Mouse (Mus musculus): ENCODE measurements around the gene Lhfpl4. TPM values are rescaled to one million over a fixed set of nuclear protein-coding genes. Genes with fewer than 3 reads are reported as not detected.

Lhfpl4 gene
- polyA plus RNA-seq, 1 experiment from 2014 or later = 21.7 TPM

- peaks cover 34% of the 10 kb centered on the region for H3K4me1 ChIP-seq (ENCODE audit: control insufficient read depth, insufficient read depth, low read length)
- DNase-seq (peak; percentile 58), ATAC-seq (ENCODE audit: low FRiP score, low TSS enrichment) (no peak)
- no peaks in the 10 kb centered on the region for H3K27me3 ChIP-seq (ENCODE audit: control insufficient read depth, insufficient read depth, low read length)
- H3K9ac ChIP-seq (replicated peaks; ENCODE audit: low read length) = peak overlapping the region; percentile 91
- peak overlapping the region; percentile 82 for H3K27ac ChIP-seq (replicated peaks; ENCODE audit: low read depth, low read length)
- H3K36me3 ChIP-seq (ENCODE audit: control insufficient read depth, insufficient read depth, low read length) = no peaks in the 10 kb centered on the region
- H3K9me3 ChIP-seq (ENCODE audit: control insufficient read depth, low read length) = no peaks in the 10 kb centered on the region
- WGBS = 10% methylated on average over 9 of the region's 9 CpGs
- peak overlapping the region; percentile 92 for H3K4me2 ChIP-seq (ENCODE audit: low read length)
- peak overlapping the region; percentile 82 for H3K4me3 ChIP-seq (replicated peaks; ENCODE audit: low read depth, low read length)
Observed at GRCm38 (mm10) chr6:113195596-113195992, 410 bp upstream of the Lhfpl4 start.

GRCm38 (mm10) chr6:113194517-113194840 is 705 bp downstream of the Lhfpl4 start:
- Histone ChIP-seq H3K4me3 (replicated peaks; ENCODE audit: low read depth, low read length) (peak overlapping the region; percentile 82), H3K27me3 (ENCODE audit: control insufficient read depth, insufficient read depth, low read length) (no peaks in the 10 kb centered on the region), H3K36me3 (ENCODE audit: control insufficient read depth, insufficient read depth, low read length) (no peaks in the 10 kb centered on the region), H3K27ac (replicated peaks; ENCODE audit: low read depth, low read length) (peak overlapping the region; percentile 82), H3K4me1 (ENCODE audit: control insufficient read depth, insufficient read depth, low read length) (peaks cover 34% of the 10 kb centered on the region), H3K4me2 (ENCODE audit: low read length) (peak overlapping the region; percentile 92), H3K9ac (replicated peaks; ENCODE audit: low read length) (peak overlapping the region; percentile 91), H3K9me3 (ENCODE audit: control insufficient read depth, low read length) (no peaks in the 10 kb centered on the region)
- DNase-seq (peak; percentile 44), ATAC-seq (ENCODE audit: low FRiP score, low TSS enrichment) (no peak)
- 1% methylated on average over 5 of the region's 5 CpGs for WGBS

- peak overlapping the region; percentile 91 for H3K9ac ChIP-seq (replicated peaks; ENCODE audit: low read length)
- DNase-seq (peak; percentile 59), ATAC-seq (ENCODE audit: low FRiP score, low TSS enrichment) (peak; percentile 59)
- peak overlapping the region; percentile 92 for H3K4me2 ChIP-seq (ENCODE audit: low read length)
- H3K4me1 ChIP-seq (ENCODE audit: control insufficient read depth, insufficient read depth, low read length) = peaks cover 34% of the 10 kb centered on the region
- H3K9me3 ChIP-seq (ENCODE audit: control insufficient read depth, low read length) = no peaks in the 10 kb centered on the region
- no peaks in the 10 kb centered on the region for H3K36me3 ChIP-seq (ENCODE audit: control insufficient read depth, insufficient read depth, low read length)
- WGBS = 2% methylated on average over 46 of the region's 46 CpGs
- peak overlapping the region; percentile 82 for H3K4me3 ChIP-seq (replicated peaks; ENCODE audit: low read depth, low read length)
- peak overlapping the region; percentile 82 for H3K27ac ChIP-seq (replicated peaks; ENCODE audit: low read depth, low read length)
- H3K27me3 ChIP-seq (ENCODE audit: control insufficient read depth, insufficient read depth, low read length) = no peaks in the 10 kb centered on the region
Observed at GRCm38 (mm10) chr6:113193765-113194460, 1.3 kb downstream of the Lhfpl4 start.

- H3K4me1 ChIP-seq (ENCODE audit: control insufficient read depth, insufficient read depth, low read length) = peaks cover 2% of the 10 kb centered on the region
- no peaks in the 10 kb centered on the region for H3K27me3 ChIP-seq (ENCODE audit: control insufficient read depth, insufficient read depth, low read length)
- ATAC-seq (ENCODE audit: low FRiP score, low TSS enrichment) (no peak), DNase-seq (no peak)
- no peak overlapping the region for H3K4me3 ChIP-seq (replicated peaks; ENCODE audit: low read depth, low read length)
- WGBS = 84% methylated on average over 21 of the region's 21 CpGs
- peaks cover 19% of the 10 kb centered on the region for H3K36me3 ChIP-seq (ENCODE audit: control insufficient read depth, insufficient read depth, low read length)
- H3K27ac ChIP-seq (replicated peaks; ENCODE audit: low read depth, low read length) = no peak overlapping the region
- H3K4me2 ChIP-seq (ENCODE audit: low read length) = no peak overlapping the region
- H3K9me3 ChIP-seq (ENCODE audit: control insufficient read depth, low read length) = no peaks in the 10 kb centered on the region
- H3K9ac ChIP-seq (replicated peaks; ENCODE audit: low read length) = no peak overlapping the region
Observed at GRCm38 (mm10) chr6:113184866-113185525, 10.2 kb downstream of the Lhfpl4 start.

- no peak overlapping the region for H3K4me3 ChIP-seq (replicated peaks; ENCODE audit: low read depth, low read length)
- DNase-seq (no peak), ATAC-seq (ENCODE audit: low FRiP score, low TSS enrichment) (no peak)
- no peaks in the 10 kb centered on the region for H3K27me3 ChIP-seq (ENCODE audit: control insufficient read depth, insufficient read depth, low read length)
- H3K4me1 ChIP-seq (ENCODE audit: control insufficient read depth, insufficient read depth, low read length) = peaks cover 10% of the 10 kb centered on the region
- H3K27ac ChIP-seq (replicated peaks; ENCODE audit: low read depth, low read length) = no peak overlapping the region
- peaks cover 19% of the 10 kb centered on the region for H3K36me3 ChIP-seq (ENCODE audit: control insufficient read depth, insufficient read depth, low read length)
- H3K9ac ChIP-seq (replicated peaks; ENCODE audit: low read length) = no peak overlapping the region
- 76% methylated on average over 9 of the region's 9 CpGs for WGBS
- no peak overlapping the region for H3K4me2 ChIP-seq (ENCODE audit: low read length)
- no peaks in the 10 kb centered on the region for H3K9me3 ChIP-seq (ENCODE audit: control insufficient read depth, low read length)
Observed at GRCm38 (mm10) chr6:113184163-113184562, 11.0 kb downstream of the Lhfpl4 start.

- ATAC-seq (ENCODE audit: low FRiP score, low TSS enrichment) = peak; percentile 55; the same call in 1 of the 2 replicates
- WGBS = 26% methylated on average over 4 of the region's 4 CpGs
- peak overlapping the region; percentile 43 for H3K4me2 ChIP-seq (ENCODE audit: low read length)
- H3K27me3 ChIP-seq (ENCODE audit: control insufficient read depth, insufficient read depth, low read length) = no peaks in the 10 kb centered on the region
- H3K9ac ChIP-seq (replicated peaks; ENCODE audit: low read length) = no peak overlapping the region; the same call in 1 of the 2 replicates
- peak overlapping the region; percentile 81 for H3K27ac ChIP-seq (replicated peaks; ENCODE audit: low read depth, low read length)
- H3K36me3 ChIP-seq (ENCODE audit: control insufficient read depth, insufficient read depth, low read length) = peaks cover 26% of the 10 kb centered on the region
- DNase-seq = peak; percentile 36
- H3K9me3 ChIP-seq (ENCODE audit: control insufficient read depth, low read length) = no peaks in the 10 kb centered on the region
- no peak overlapping the region for H3K4me3 ChIP-seq (replicated peaks; ENCODE audit: low read depth, low read length)
- H3K4me1 ChIP-seq (ENCODE audit: control insufficient read depth, insufficient read depth, low read length) = peaks cover 18% of the 10 kb centered on the region
Observed at GRCm38 (mm10) chr6:113179195-113179733, 15.9 kb downstream of the Lhfpl4 start.

GRCm38 (mm10) chr6:113178286-113179194 is 16.6 kb downstream of the Lhfpl4 start:
- H3K4me2 ChIP-seq (ENCODE audit: low read length) = peak overlapping the region; percentile 43
- no peak overlapping the region for H3K4me3 ChIP-seq (replicated peaks; ENCODE audit: low read depth, low read length)
- H3K36me3 ChIP-seq (ENCODE audit: control insufficient read depth, insufficient read depth, low read length) = peaks cover 33% of the 10 kb centered on the region
- H3K9me3 ChIP-seq (ENCODE audit: control insufficient read depth, low read length) = no peaks in the 10 kb centered on the region
- H3K4me1 ChIP-seq (ENCODE audit: control insufficient read depth, insufficient read depth, low read length) = peaks cover 18% of the 10 kb centered on the region
- peak; percentile 91; the same call in 1 of the 2 replicates for ATAC-seq (ENCODE audit: low FRiP score, low TSS enrichment)
- no peak overlapping the region; the same call in 1 of the 2 replicates for H3K9ac ChIP-seq (replicated peaks; ENCODE audit: low read length)
- H3K27ac ChIP-seq (replicated peaks; ENCODE audit: low read depth, low read length) = peak overlapping the region; percentile 81
- no peaks in the 10 kb centered on the region for H3K27me3 ChIP-seq (ENCODE audit: control insufficient read depth, insufficient read depth, low read length)
- 14% methylated on average over 14 of the region's 14 CpGs for WGBS
- DNase-seq = peak; percentile 87

- Histone ChIP-seq H3K4me1 (ENCODE audit: control insufficient read depth, insufficient read depth, low read length) (peaks cover 18% of the 10 kb centered on the region), H3K9me3 (ENCODE audit: control insufficient read depth, low read length) (no peaks in the 10 kb centered on the region), H3K9ac (replicated peaks; ENCODE audit: low read length) (no peak overlapping the region), H3K27ac (replicated peaks; ENCODE audit: low read depth, low read length) (no peak overlapping the region), H3K4me3 (replicated peaks; ENCODE audit: low read depth, low read length) (no peak overlapping the region), H3K27me3 (ENCODE audit: control insufficient read depth, insufficient read depth, low read length) (no peaks in the 10 kb centered on the region), H3K4me2 (ENCODE audit: low read length) (no peak overlapping the region), H3K36me3 (ENCODE audit: control insufficient read depth, insufficient read depth, low read length) (peaks cover 35% of the 10 kb centered on the region)
- 92% methylated on average over 8 of the region's 8 CpGs for WGBS
- ATAC-seq (ENCODE audit: low FRiP score, low TSS enrichment) = no peak
- DNase-seq = no peak
Observed at GRCm38 (mm10) chr6:113176613-113177012, 18.6 kb downstream of the Lhfpl4 start.

Measured in midbrain, embryonic 14.5 days (tissue).